Mouse (Mus musculus) testis, adult 2 months (tissue): ENCODE results near the gene 1700001L19Rik. TPM values are rescaled to one million over a fixed set of nuclear protein-coding genes. Genes with fewer than 3 reads are reported as not detected.
A peak's percentile ranks its signal among the peaks of the same experiment; 100 is the strongest.
"Not testable (repeated sequence)": the region's sequence is repeated elsewhere in the genome, so short reads cannot be mapped to it uniquely, and the experiment has no call there.

Experiments
- H3K27ac ChIP-seq: fragments of 200-500 bp; 2 replicates; pipeline ENCODE4 v1.5.1; 2012; ENCODE audit warnings: low read depth, low read length; ENCODE audit not compliant: control insufficient read depth, insufficient read depth
- H3K27me3 ChIP-seq: fragments of 200-500 bp; 2 replicates; pipeline ENCODE4 v1.6.1; 2012; ENCODE audit warnings: mild to moderate bottlenecking, low read length, moderate library complexity; ENCODE audit not compliant: control insufficient read depth, insufficient read depth
- H3K36me3 ChIP-seq: fragments of 200-500 bp; 2 replicates; pipeline ENCODE4 v1.6.1; 2012; ENCODE audit warnings: mild to moderate bottlenecking, low read length; ENCODE audit not compliant: control insufficient read depth, insufficient read depth
- H3K4me1 ChIP-seq: fragments of 200-500 bp; 2 replicates; pipeline ENCODE4 v1.6.1; 2012; ENCODE audit warnings: low read length; ENCODE audit not compliant: control insufficient read depth, insufficient read depth
- H3K4me3 ChIP-seq: fragments of 200-500 bp; 2 replicates; pipeline ENCODE4 v1.5.1; 2012; ENCODE audit warnings: low read depth, mild to moderate bottlenecking, low read length, moderate library complexity, mixed read lengths; ENCODE audit not compliant: control insufficient read depth
- CTCF ChIP-seq: fragments of 200-500 bp; IDR thresholded peaks from 2 replicates; pipeline ENCODE4 v1.5.1; 2012; ENCODE audit warnings: low read depth, mild to moderate bottlenecking, inconsistent platforms, low read length, moderate library complexity; ENCODE audit not compliant: control insufficient read depth, insufficient read depth, insufficient replicate concordance
- POLR2A ChIP-seq: fragments of 200-500 bp; IDR thresholded peaks from 2 replicates; pipeline ENCODE4 v1.6.1; 2012; ENCODE audit warnings: low read depth, mild to moderate bottlenecking, inconsistent platforms, low read length, moderate library complexity; ENCODE audit not compliant: control insufficient read depth
- polyA plus RNA-seq: library from polyadenylated mRNA; depleted of rRNA; stranded (reverse); fragments of >200 nt; gene quantifications from 2 replicates; pipeline ENCODE4 v1.2.3, GENCODE M21; 2012; rRNA removed

Gene 1700001L19Rik
- 89.7 and 97.9 TPM in 2 replicates for polyA plus RNA-seq

- Histone ChIP-seq H3K4me1 (peaks cover 7% of the 10 kb centered on the region), H3K4me3 (peak within 1 kb of the TSS; percentile 86), H3K27ac (no peak within 1 kb of the TSS), H3K27me3 (no peaks in the 10 kb centered on the region), H3K36me3 (no peaks in the 10 kb centered on the region)
- TF ChIP-seq POLR2A (peak; percentile 82; the same call in 1 of the 2 replicates), CTCF (no peak)
These were observed at the start of gene 1700001L19Rik for GRCm38 (mm10) chr13:68597199-68597598. 1700001L19Rik (plus strand) TSS chr13:68597421.

- not testable (repeated sequence) for H3K27ac ChIP-seq, H3K4me1 ChIP-seq, H3K27me3 ChIP-seq, H3K4me3 ChIP-seq, H3K36me3 ChIP-seq
- TF ChIP-seq CTCF: peak; percentile 49; the same call in 1 of the 2 replicates
These were observed 43.8 kb upstream of the 1700001L19Rik start for GRCm38 (mm10) chr13:68553391-68553790.

GRCm38 (mm10) chr13:68568110-68568509 is 29.1 kb upstream of the 1700001L19Rik start:
- TF ChIP-seq CTCF (no peak), POLR2A (no peak)
- Histone ChIP-seq H3K4me1 (no peaks in the 10 kb centered on the region), H3K27me3 (no peaks in the 10 kb centered on the region), H3K27ac (no peak overlapping the region), H3K4me3 (no peak overlapping the region), H3K36me3 (peaks cover 7% of the 10 kb centered on the region)

- Histone ChIP-seq H3K27ac (no peak overlapping the region), H3K4me1 (no peaks in the 10 kb centered on the region), H3K36me3 (peaks cover 6% of the 10 kb centered on the region), H3K4me3 (no peak overlapping the region), H3K27me3 (no peaks in the 10 kb centered on the region)
- TF ChIP-seq POLR2A: no peak
- TF ChIP-seq CTCF: no peak
These were observed 28.7 kb upstream of the 1700001L19Rik start for GRCm38 (mm10) chr13:68568548-68568947.

GRCm38 (mm10) chr13:68569589-68570336 is 27.5 kb upstream of the 1700001L19Rik start:
- Histone ChIP-seq H3K36me3 (peaks cover 4% of the 10 kb centered on the region), H3K4me1 (no peaks in the 10 kb centered on the region), H3K4me3 (no peak overlapping the region), H3K27ac (no peak overlapping the region), H3K27me3 (no peaks in the 10 kb centered on the region)
- TF ChIP-seq CTCF: no peak
- TF ChIP-seq POLR2A: no peak

- no peaks in the 10 kb centered on the region for H3K27me3 ChIP-seq
- peaks cover 4% of the 10 kb centered on the region for H3K36me3 ChIP-seq
- H3K27ac ChIP-seq: no peak overlapping the region
- no peak for TF ChIP-seq POLR2A
- TF ChIP-seq CTCF: no peak
- no peaks in the 10 kb centered on the region for H3K4me1 ChIP-seq
- no peak overlapping the region for H3K4me3 ChIP-seq
These were observed 25.0 kb upstream of the 1700001L19Rik start for GRCm38 (mm10) chr13:68572247-68572646.

GRCm38 (mm10) chr13:68572966-68573913 is 24.0 kb upstream of the 1700001L19Rik start:
- Histone ChIP-seq H3K27ac (no peak overlapping the region; the same call in 1 of the 2 replicates), H3K27me3 (no peaks in the 10 kb centered on the region), H3K36me3 (peaks cover 4% of the 10 kb centered on the region), H3K4me3 (no peak overlapping the region), H3K4me1 (no peaks in the 10 kb centered on the region)
- TF ChIP-seq POLR2A (no peak), CTCF (no peak)
